7 mouse cellular contexts compared by ENCODE assay signal in genomic region chr14:36968628-36969147, GRCm38 (mm10). TPM values are rescaled to one million over a fixed set of nuclear protein-coding genes. Genes with fewer than 3 reads are reported as not detected.
DNase-seq lines count a peak whose midpoint lies in the region; ATAC-seq lines count a peak whose summit lies in the region.

Gene Ccser2 (minus strand): TSS chr14:36968777.

- 2% methylated on average over 39 of the region's 39 CpGs for WGBS in intestine, embryonic 15.5 days
- 4% methylated on average over 39 of the region's 39 CpGs for WGBS in midbrain, embryonic 10.5 days

- intact Hi-C loops in gastrocnemius, postnatal 36 days (cut with DNase I), result no loop called here
- intact Hi-C loops in left cerebral cortex, postnatal 25 days (cut with DNase I), result loop anchor here (5.0 to 10.0 kb wide), 2 partner anchors 64 to 166 kb away; partner anchors contain the start of gene Ghitm

- peak; percentile 100 for DNase-seq in adrenal gland, adult 18-20 months (ENCODE audit: low spot score in 2 of 2)
- DNase-seq in embryo, embryonic 11 days, result peak; percentile 98
- peak; percentile 98 for DNase-seq in gastrocnemius, postnatal 36 days
- DNase-seq in left cerebral cortex, postnatal 25 days (ENCODE audit: low spot score in 2 of 2), result peak; percentile 97 to 98
- DNase-seq in midbrain, embryonic 10.5 days (ENCODE audit: low spot score), result peak; percentile 97
- DNase-seq in right cerebral cortex, postnatal 4 days, result peak; percentile 98

- H3K27ac ChIP-seq in intestine, embryonic 15.5 days, result peak within 1 kb of the TSS; percentile 78
- H3K27ac ChIP-seq in midbrain, embryonic 10.5 days (replicated peaks), result peak within 1 kb of the TSS; percentile 93

- peak within 1 kb of the TSS; percentile 86 for H3K9ac ChIP-seq in intestine, embryonic 15.5 days

- peak; percentile 100 for ATAC-seq in intestine, embryonic 15.5 days

- peak within 1 kb of the TSS; percentile 65 for H3K4me2 ChIP-seq in intestine, embryonic 15.5 days (replicated peaks)

- no peaks in the 10 kb centered on the region for H3K27me3 ChIP-seq in intestine, embryonic 15.5 days (replicated peaks)
- no peaks in the 10 kb centered on the region for H3K27me3 ChIP-seq in midbrain, embryonic 10.5 days (ENCODE audit: low read depth, poor library complexity, severe bottlenecking)

- peak within 1 kb of the TSS; percentile 87 for H3K4me3 ChIP-seq in intestine, embryonic 15.5 days (replicated peaks)
- H3K4me3 ChIP-seq in midbrain, embryonic 10.5 days, result peak within 1 kb of the TSS; percentile 82

- no peaks in the 10 kb centered on the region for H3K9me3 ChIP-seq in intestine, embryonic 15.5 days
- H3K9me3 ChIP-seq in midbrain, embryonic 10.5 days (replicated peaks), result no peaks in the 10 kb centered on the region

- 0 out of 2 replicates have a peak, but pooled peaks cover 8% of the 10 kb centered on the region for H3K4me1 ChIP-seq in intestine, embryonic 15.5 days (replicated peaks)
- peaks cover 23% of the 10 kb centered on the region for H3K4me1 ChIP-seq in midbrain, embryonic 10.5 days

- no peaks in the 10 kb centered on the region for H3K36me3 ChIP-seq in intestine, embryonic 15.5 days
- no peaks in the 10 kb centered on the region for H3K36me3 ChIP-seq in midbrain, embryonic 10.5 days

RNA-seq across cellular contexts. Expression of gene Ccser2, which starts in this region (rescaled TPM):
- total RNA-seq in adrenal gland, adult 18-20 months (2021), result 10 to 100 TPM; 28.4 to 45.5 TPM
- total RNA-seq in gastrocnemius, postnatal 36 days (2021), result 10 to 100 TPM; 61.2 to 63.1 TPM
- polyA plus RNA-seq in intestine, embryonic 15.5 days (2015; fragmentation: Nextera tagmentation; extraction: Ambion mirVana), result 29.4 and 35.1 TPM in 2 replicates
- total RNA-seq in left cerebral cortex, postnatal 25 days (2021), result 10 to 100 TPM; 80.7 to 84.2 TPM
- polyA plus RNA-seq in midbrain, embryonic 10.5 days (2016; fragmentation: Nextera tagmentation; extraction: Ambion mirVana), result 24.6 and 27.3 TPM in 2 replicates

Comparison
In these comparisons a context has a peak if more than half of its experiments do, and no peak if none do; other contexts are left out.
1. Peak in every context shown above with its lines: DNase-seq, ATAC-seq, H3K4me3 ChIP-seq and H3K27ac ChIP-seq.